Mouse (Mus musculus): ENCODE data around the gene 4930512M02Rik. TPM values are rescaled to one million over a fixed set of nuclear protein-coding genes. Genes with fewer than 3 reads are reported as not detected.

Gene 4930512M02Rik
- polyA plus RNA-seq, 1 experiment from 2014 or later, result not detected

DNA sequence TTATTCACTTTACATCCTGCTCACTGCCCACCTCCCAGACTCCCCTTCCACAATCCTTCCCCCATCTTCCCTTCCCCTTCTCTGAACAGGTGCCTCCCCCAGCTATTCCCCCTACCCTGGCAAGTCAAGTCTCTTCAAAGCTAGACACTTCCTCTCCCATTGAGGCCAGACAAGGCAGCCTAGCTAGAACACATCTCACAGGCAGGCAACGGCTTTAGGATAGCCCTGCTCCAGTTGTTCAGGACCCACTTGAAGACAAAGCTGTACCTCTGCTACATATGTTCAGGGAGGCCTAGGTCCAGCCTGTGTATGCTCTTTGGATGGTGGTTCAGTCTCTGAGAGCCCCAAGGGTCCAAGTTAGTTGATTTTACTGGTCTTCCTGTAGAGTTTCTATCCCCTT is 71.4 kb downstream of the 4930512M02Rik start:
- ATAC-seq (ENCODE audit: insufficient read depth) (no peak), DNase-seq (no peak)
- H3K4me2 ChIP-seq, result no peak overlapping the region
- H3K36me3 ChIP-seq (ENCODE audit: insufficient read depth), result no peaks in the 10 kb centered on the region
- 80% methylated on average over 1 of the region's 1 CpGs for WGBS
- H3K4me1 ChIP-seq (ENCODE audit: insufficient read depth), result no peaks in the 10 kb centered on the region
- H3K9ac ChIP-seq, result no peak overlapping the region
- H3K27me3 ChIP-seq (ENCODE audit: insufficient read depth, low read length), result no peaks in the 10 kb centered on the region
- no peaks in the 10 kb centered on the region for H3K9me3 ChIP-seq (ENCODE audit: low read depth, low read length)
- no peak for TF ChIP-seq CTCF (IDR thresholded peaks at IDR 0.05; ENCODE audit: low read depth)
- no peak overlapping the region for H3K27ac ChIP-seq (ENCODE audit: low read depth)
- no peak overlapping the region for H3K4me3 ChIP-seq (ENCODE audit: low read depth, low read length)

DNA sequence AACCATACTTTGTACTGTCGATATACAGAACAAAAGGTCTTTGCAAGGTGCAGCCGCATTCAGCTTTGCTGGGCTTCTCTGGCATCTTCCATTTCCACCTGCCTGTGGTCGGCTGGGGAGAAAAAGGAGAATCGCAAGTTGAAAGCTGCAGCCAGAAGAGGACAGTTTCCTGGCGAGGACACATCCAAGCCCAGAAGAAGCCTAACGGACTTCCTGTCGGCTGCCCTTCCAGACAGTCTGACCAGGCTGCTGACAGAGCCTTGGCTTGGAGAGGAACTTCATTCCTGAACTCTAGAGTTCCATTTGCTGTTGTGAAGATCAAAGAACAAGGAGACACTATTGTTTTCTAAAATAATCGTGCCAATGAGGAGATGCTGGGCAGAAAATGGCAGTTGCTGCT is 72.1 kb downstream of the 4930512M02Rik start:
- 63% methylated on average over 8 of the region's 8 CpGs for WGBS
- Histone ChIP-seq H3K4me2 (no peak overlapping the region), H3K4me1 (ENCODE audit: insufficient read depth) (no peaks in the 10 kb centered on the region), H3K27ac (ENCODE audit: low read depth) (no peak overlapping the region), H3K36me3 (ENCODE audit: insufficient read depth) (no peaks in the 10 kb centered on the region), H3K9me3 (ENCODE audit: low read depth, low read length) (no peaks in the 10 kb centered on the region), H3K27me3 (ENCODE audit: insufficient read depth, low read length) (no peaks in the 10 kb centered on the region), H3K4me3 (ENCODE audit: low read depth, low read length) (no peak overlapping the region), H3K9ac (no peak overlapping the region)
- DNase-seq (no peak), ATAC-seq (ENCODE audit: insufficient read depth) (no peak)
- no peak for TF ChIP-seq CTCF (IDR thresholded peaks at IDR 0.05; ENCODE audit: low read depth)

DNA sequence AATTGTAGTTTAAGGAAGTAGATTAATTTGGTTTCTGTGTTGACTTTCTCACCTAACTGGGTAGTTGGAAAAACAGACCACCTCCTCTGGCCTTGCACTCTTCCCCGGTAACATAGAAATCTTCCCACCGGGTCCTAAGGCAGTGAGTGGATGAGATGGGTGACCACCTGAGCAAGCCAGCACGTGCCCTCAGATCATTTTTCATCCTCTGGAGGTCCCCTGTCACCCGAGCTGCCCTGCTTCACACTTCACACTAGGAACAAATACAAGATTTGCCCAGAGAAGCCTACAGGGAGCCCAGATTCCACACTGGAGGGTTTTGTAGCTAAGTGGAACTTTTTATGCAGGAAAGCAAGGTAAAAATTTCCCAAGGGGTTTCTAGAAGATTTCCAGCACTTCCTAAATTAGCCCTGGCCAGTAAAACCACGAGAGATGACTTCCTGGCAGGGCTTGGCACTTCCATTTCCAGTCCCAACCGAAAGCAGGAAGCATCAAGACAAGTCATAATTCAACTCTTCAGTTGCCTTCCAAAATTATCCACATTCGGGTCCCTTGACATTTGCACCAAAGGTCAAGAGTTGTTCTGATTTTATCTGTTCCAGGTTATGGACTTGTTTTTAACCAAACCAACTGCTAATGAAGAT is 79.9 kb downstream of the 4930512M02Rik start:
- 55% methylated on average over 7 of the region's 7 CpGs for WGBS
- Histone ChIP-seq H3K27me3 (ENCODE audit: insufficient read depth, low read length) (no peaks in the 10 kb centered on the region), H3K27ac (ENCODE audit: low read depth) (no peak overlapping the region), H3K4me2 (no peak overlapping the region), H3K4me1 (ENCODE audit: insufficient read depth) (no peaks in the 10 kb centered on the region), H3K36me3 (ENCODE audit: insufficient read depth) (no peaks in the 10 kb centered on the region), H3K9ac (no peak overlapping the region), H3K9me3 (ENCODE audit: low read depth, low read length) (no peaks in the 10 kb centered on the region), H3K4me3 (ENCODE audit: low read depth, low read length) (no peak overlapping the region)
- no peak for TF ChIP-seq CTCF (IDR thresholded peaks at IDR 0.05; ENCODE audit: low read depth)
- no peak for ATAC-seq (ENCODE audit: insufficient read depth)
- no peak for DNase-seq

DNA sequence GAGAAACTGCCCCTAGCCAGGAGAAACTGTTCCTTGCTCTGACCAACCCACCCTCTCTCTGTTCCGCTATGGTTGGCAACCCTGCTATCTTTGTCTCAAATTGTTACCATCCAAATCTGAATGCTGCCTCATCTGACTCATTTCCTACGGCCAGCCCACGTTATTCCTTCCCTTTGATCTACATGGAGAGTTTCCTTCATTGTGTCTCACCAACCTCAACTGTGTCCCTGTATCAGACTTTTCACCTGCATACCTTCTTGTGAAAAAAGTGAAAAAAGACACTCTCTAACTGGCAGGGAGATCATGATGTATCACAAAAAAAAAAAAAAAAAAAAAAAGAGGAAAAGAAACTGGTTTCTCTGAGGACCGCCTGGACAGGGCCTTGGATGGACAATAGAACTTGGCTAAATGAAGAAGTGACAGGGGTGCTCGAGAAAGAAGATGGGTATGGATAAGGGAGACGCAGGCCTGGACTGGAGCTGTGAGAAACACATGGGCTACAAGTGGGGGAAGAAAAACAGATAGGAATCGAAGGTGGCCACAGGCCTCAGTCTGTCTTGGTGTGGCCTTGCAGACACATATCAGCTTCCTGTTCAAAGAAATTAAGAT is 80.6 kb downstream of the 4930512M02Rik start:
- DNase-seq (no peak), ATAC-seq (ENCODE audit: insufficient read depth) (no peak)
- Histone ChIP-seq H3K36me3 (ENCODE audit: insufficient read depth) (no peaks in the 10 kb centered on the region), H3K27ac (ENCODE audit: low read depth) (no peak overlapping the region), H3K27me3 (ENCODE audit: insufficient read depth, low read length) (no peaks in the 10 kb centered on the region), H3K4me1 (ENCODE audit: insufficient read depth) (no peaks in the 10 kb centered on the region), H3K9me3 (ENCODE audit: low read depth, low read length) (no peaks in the 10 kb centered on the region), H3K9ac (no peak overlapping the region), H3K4me2 (no peak overlapping the region), H3K4me3 (ENCODE audit: low read depth, low read length) (no peak overlapping the region)
- WGBS, result 75% methylated on average over 7 of the region's 7 CpGs
- TF ChIP-seq CTCF (IDR thresholded peaks at IDR 0.05; ENCODE audit: low read depth), result no peak

DNA sequence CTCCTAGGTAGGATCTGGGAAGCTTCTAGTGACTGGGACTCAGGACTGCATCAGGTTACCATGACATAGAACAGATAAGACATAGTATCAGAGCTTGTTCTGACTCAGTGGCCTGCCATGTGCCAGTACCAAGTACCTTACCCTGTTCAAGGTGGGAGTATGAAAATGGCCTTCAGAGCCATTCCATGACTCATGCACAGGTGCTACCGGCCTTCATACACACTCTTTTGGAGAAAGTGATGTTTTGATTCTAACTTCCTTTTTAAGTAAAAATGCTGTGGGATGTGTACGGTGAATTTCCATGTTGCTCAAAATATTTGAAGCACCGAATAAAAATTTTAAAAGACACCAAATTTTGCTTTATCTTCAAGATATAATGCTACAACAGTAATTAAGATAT is 81.7 kb downstream of the 4930512M02Rik start:
- DNase-seq, result no peak
- TF ChIP-seq CTCF (IDR thresholded peaks at IDR 0.05; ENCODE audit: low read depth), result no peak
- H3K27ac ChIP-seq (ENCODE audit: low read depth), result no peak overlapping the region
- ATAC-seq (ENCODE audit: insufficient read depth), result no peak
- 83% methylated on average over 3 of the region's 3 CpGs for WGBS
- H3K4me2 ChIP-seq, result no peak overlapping the region
- H3K36me3 ChIP-seq (ENCODE audit: insufficient read depth), result no peaks in the 10 kb centered on the region
- no peak overlapping the region for H3K4me3 ChIP-seq (ENCODE audit: low read depth, low read length)
- H3K9ac ChIP-seq, result no peak overlapping the region
- no peaks in the 10 kb centered on the region for H3K9me3 ChIP-seq (ENCODE audit: low read depth, low read length)
- no peaks in the 10 kb centered on the region for H3K4me1 ChIP-seq (ENCODE audit: insufficient read depth)
- no peaks in the 10 kb centered on the region for H3K27me3 ChIP-seq (ENCODE audit: insufficient read depth, low read length)

Other genes starting within 250 kb of the 4930512M02Rik start
- gene Spata48, start 165.7 kb downstream of the 4930512M02Rik start, polyA plus RNA-seq (2014; fragmentation: Nextera tagmentation; extraction: Ambion mirVana), result 1.6 and 2.7 TPM in 2 replicates
- gene Zpbp, start 165.4 kb downstream of the 4930512M02Rik start, polyA plus RNA-seq (2014; fragmentation: Nextera tagmentation; extraction: Ambion mirVana), result 0.75 and 0.95 TPM in 2 replicates
- gene Ikzf1, start 57.2 kb upstream of the 4930512M02Rik start, polyA plus RNA-seq (2014; fragmentation: Nextera tagmentation; extraction: Ambion mirVana), result 2.2 and 2.4 TPM in 2 replicates
- gene Fignl1, start 181.1 kb upstream of the 4930512M02Rik start, polyA plus RNA-seq (2014; fragmentation: Nextera tagmentation; extraction: Ambion mirVana), result 97.5 and 102 TPM in 2 replicates

Measured in lung, embryonic 14.5 days (tissue).